Mouse (Mus musculus) heart, embryonic 16.5 days (tissue): Measurements from ENCODE around the gene Gm17428. TPM values are rescaled to one million over a fixed set of nuclear protein-coding genes. Genes with fewer than 3 reads are reported as not detected.

ENCODE experiments used
- ATAC-seq: fragments of 200-750 bp; cut with Nextera tagmentation; replicated peaks from 2 replicates; pipeline ENCODE4 v1.8.0; 2017; ENCODE audit warnings: moderate number of reproducible peaks; ENCODE audit not compliant: insufficient read depth, low FRiP score; ENCODE audit errors: extremely low read depth
- H3K27ac ChIP-seq: fragments of 300-500 bp; sonication (generic); 2 replicates; pipeline ENCODE4 v1.5.1; 2014; ENCODE audit warnings: mild to moderate bottlenecking, low read length, control low read depth, moderate library complexity
- H3K27me3 ChIP-seq: fragments of 300-500 bp; sonication (generic); 2 replicates; pipeline ENCODE4 v1.6.1; 2014; ENCODE audit warnings: low read length, mixed read lengths; ENCODE audit not compliant: control insufficient read depth, insufficient read depth
- H3K36me3 ChIP-seq: fragments of 300-500 bp; sonication (generic); 2 replicates; pipeline ENCODE4 v1.6.1; 2014; ENCODE audit not compliant: control insufficient read depth, insufficient read depth
- H3K4me1 ChIP-seq: fragments of 300-500 bp; sonication (generic); 2 replicates; pipeline ENCODE4 v1.6.1; 2014; ENCODE audit warnings: low read length, mixed read lengths; ENCODE audit not compliant: control insufficient read depth, insufficient read depth
- H3K4me2 ChIP-seq: fragments of 300-500 bp; sonication (generic); 2 replicates; pipeline ENCODE4 v1.6.1; 2014; ENCODE audit warnings: low read depth, mild to moderate bottlenecking, control low read depth, low read length
- H3K4me3 ChIP-seq: fragments of 300-500 bp; sonication (generic); 2 replicates; pipeline ENCODE4 v1.5.1; 2014; ENCODE audit warnings: mild to moderate bottlenecking, control low read depth, low read length
- H3K9ac ChIP-seq: fragments of 300-500 bp; sonication (generic); 2 replicates; pipeline ENCODE4 v1.6.1; 2014; ENCODE audit warnings: low read length, control low read depth
- H3K9me3 ChIP-seq: fragments of 300-500 bp; sonication (generic); replicated peaks from 2 replicates; pipeline ENCODE4 v1.6.1; 2016; ENCODE audit warnings: low read length; ENCODE audit not compliant: control insufficient read depth
- WGBS: fragments of 180-500 bp; shearing (Covaris S2); extraction: QIAGEN DNeasy Blood & Tissue Kit; methylation state at CpG from one replicate; pipeline ENCODE4 v1.1.7; 2014; 5-methylcytosine and 5-hydroxymethylcytosine counted together
- polyA plus RNA-seq: library from polyadenylated mRNA; unstranded; fragments of >200 nt; fragmentation: Nextera tagmentation; extraction: Ambion mirVana; gene quantifications from 2 replicates; pipeline ENCODE4 v1.2.1, GENCODE M21; 2015

Gm17428 gene
- polyA plus RNA-seq, 1 experiment from 2014 or later = not detected

GRCm38 (mm10) chr14:55000814-55001213 lies 24.1 kb downstream of the Gm17428 start:
- Histone ChIP-seq H3K4me1 (peaks cover 55% of the 10 kb centered on the region), H3K27me3 (no peaks in the 10 kb centered on the region), H3K27ac (peak overlapping the region; percentile 100), H3K4me3 (no peak overlapping the region), H3K4me2 (no peak overlapping the region), H3K9me3 (peaks cover 4% of the 10 kb centered on the region; the same call in 1 of the 2 replicates), H3K36me3 (peaks cover 3% of the 10 kb centered on the region), H3K9ac (no peak overlapping the region)
- 84% methylated on average over 6 of the region's 6 CpGs for WGBS
- ATAC-seq = no peak

GRCm38 (mm10) chr14:55001446-55001845 lies 24.7 kb downstream of the Gm17428 start:
- H3K9me3 ChIP-seq = peaks cover 4% of the 10 kb centered on the region; the same call in 1 of the 2 replicates

GRCm38 (mm10) chr14:55001938-55002686 lies 25.4 kb downstream of the Gm17428 start:
- Histone ChIP-seq H3K9ac (peak overlapping the region; percentile 61), H3K4me3 (no peak overlapping the region; the same call in 1 of the 2 replicates), H3K9me3 (peaks cover 4% of the 10 kb centered on the region; the same call in 1 of the 2 replicates), H3K36me3 (peaks cover 3% of the 10 kb centered on the region), H3K4me2 (peak overlapping the region; percentile 33), H3K4me1 (peaks cover 57% of the 10 kb centered on the region), H3K27me3 (no peaks in the 10 kb centered on the region), H3K27ac (peak overlapping the region; percentile 100)
- ATAC-seq = 0 out of 2 replicates have a peak, but pooled peaks have one; percentile 1
- WGBS = 29% methylated on average over 12 of the region's 12 CpGs

More at GRCm38 (mm10) chr14:55001446-55001845, 24.7 kb downstream of the Gm17428 start:
- no peak overlapping the region for H3K9ac ChIP-seq
- peak overlapping the region; percentile 100 for H3K27ac ChIP-seq
- peaks cover 57% of the 10 kb centered on the region for H3K4me1 ChIP-seq
- H3K4me2 ChIP-seq = no peak overlapping the region
- 100% methylated on average over 2 of the region's 2 CpGs for WGBS
- no peak for ATAC-seq
- H3K4me3 ChIP-seq = no peak overlapping the region
- no peaks in the 10 kb centered on the region for H3K27me3 ChIP-seq
- H3K36me3 ChIP-seq = peaks cover 3% of the 10 kb centered on the region

- Histone ChIP-seq H3K9ac (peak overlapping the region; percentile 61), H3K4me1 (peaks cover 55% of the 10 kb centered on the region), H3K27me3 (no peaks in the 10 kb centered on the region), H3K4me3 (no peak overlapping the region; the same call in 1 of the 2 replicates), H3K4me2 (peak overlapping the region; percentile 33), H3K36me3 (peaks cover 3% of the 10 kb centered on the region), H3K27ac (peak overlapping the region; percentile 100), H3K9me3 (peaks cover 4% of the 10 kb centered on the region; the same call in 1 of the 2 replicates)
- WGBS = 33% methylated on average over 7 of the region's 7 CpGs
- no peak for ATAC-seq
Observed at GRCm38 (mm10) chr14:55002687-55003120, 26.0 kb downstream of the Gm17428 start.

GRCm38 (mm10) chr14:55003878-55004855 lies 27.4 kb downstream of the Gm17428 start:
- Histone ChIP-seq H3K4me2 (peak overlapping the region; percentile 66), H3K4me3 (peak overlapping the region; percentile 37), H3K9me3 (peaks cover 4% of the 10 kb centered on the region; the same call in 1 of the 2 replicates), H3K27me3 (no peaks in the 10 kb centered on the region), H3K4me1 (peaks cover 54% of the 10 kb centered on the region), H3K9ac (peak overlapping the region; percentile 79), H3K36me3 (peaks cover 3% of the 10 kb centered on the region), H3K27ac (peak overlapping the region; percentile 100)
- ATAC-seq = peak; percentile 85
- WGBS = 30% methylated on average over 18 of the region's 18 CpGs

- Histone ChIP-seq H3K9ac (peak overlapping the region; percentile 59), H3K27ac (peak overlapping the region; percentile 100), H3K4me2 (peak overlapping the region; percentile 66), H3K9me3 (peaks cover 4% of the 10 kb centered on the region; the same call in 1 of the 2 replicates), H3K4me1 (peaks cover 62% of the 10 kb centered on the region), H3K4me3 (no peak overlapping the region), H3K36me3 (peaks cover 3% of the 10 kb centered on the region), H3K27me3 (no peaks in the 10 kb centered on the region)
- 38% methylated on average over 2 of the region's 2 CpGs for WGBS
- no peak for ATAC-seq
Observed at GRCm38 (mm10) chr14:55005506-55005905, 28.8 kb downstream of the Gm17428 start.

GRCm38 (mm10) chr14:55005967-55006366 lies 29.2 kb downstream of the Gm17428 start:
- Histone ChIP-seq H3K9me3 (peaks cover 4% of the 10 kb centered on the region; the same call in 1 of the 2 replicates), H3K36me3 (peaks cover 3% of the 10 kb centered on the region), H3K4me2 (0 out of 2 replicates have a peak overlapping the region, but pooled peaks have one; percentile 66), H3K4me1 (peaks cover 58% of the 10 kb centered on the region), H3K9ac (no peak overlapping the region; the same call in 1 of the 2 replicates), H3K27ac (peak overlapping the region; percentile 100), H3K27me3 (no peaks in the 10 kb centered on the region), H3K4me3 (no peak overlapping the region)
- WGBS = 77% methylated on average over 8 of the region's 8 CpGs
- no peak for ATAC-seq

- H3K27me3 ChIP-seq = no peaks in the 10 kb centered on the region
- peak overlapping the region; percentile 30; the same call in 1 of the 2 replicates for H3K9ac ChIP-seq
- ATAC-seq = no peak
- no peaks in the 10 kb centered on the region for H3K9me3 ChIP-seq
- 59% methylated on average over 3 of the region's 3 CpGs for WGBS
- H3K4me1 ChIP-seq = peaks cover 58% of the 10 kb centered on the region
- H3K36me3 ChIP-seq = no peaks in the 10 kb centered on the region
- no peak overlapping the region for H3K4me2 ChIP-seq
- H3K27ac ChIP-seq = peak overlapping the region; percentile 58
- H3K4me3 ChIP-seq = no peak overlapping the region
Observed at GRCm38 (mm10) chr14:55006541-55006940, 29.8 kb downstream of the Gm17428 start.
